Mouse (Mus musculus) ovary, postnatal 10 days (tissue): ENCODE data around the gene Pde9a.

Source experiments
- DNase-seq: peaks from one replicate; pipeline ENCODE4 v3.0.0; 2022; ENCODE audit warnings: low spot score

Pde9a gene

GRCm38 (mm10) chr17:31389432-31390050, 3.5 kb downstream of the Pde9a start:
- no peak for DNase-seq

- no peak for DNase-seq
These were observed 5.5 kb downstream of the Pde9a start for GRCm38 (mm10) chr17:31391462-31391861.

- DNase-seq = no peak
These were observed 6.0 kb downstream of the Pde9a start for GRCm38 (mm10) chr17:31392041-31392440.

GRCm38 (mm10) chr17:31393811-31394210, 7.8 kb downstream of the Pde9a start:
- DNase-seq = no peak

GRCm38 (mm10) chr17:31400294-31400693, 14.3 kb downstream of the Pde9a start:
- no peak for DNase-seq

- DNase-seq = no peak
These were observed 15.2 kb downstream of the Pde9a start for GRCm38 (mm10) chr17:31401160-31401559.

GRCm38 (mm10) chr17:31402713-31403112, 16.7 kb downstream of the Pde9a start:
- no peak for DNase-seq

- DNase-seq = no peak
These were observed 19.8 kb downstream of the Pde9a start for GRCm38 (mm10) chr17:31405694-31406227.

- no peak for DNase-seq
These were observed 23.8 kb downstream of the Pde9a start for GRCm38 (mm10) chr17:31409741-31410350.

GRCm38 (mm10) chr17:31415258-31415657, 29.2 kb downstream of the Pde9a start:
- no peak for DNase-seq

- DNase-seq = no peak
These were observed 33.0 kb downstream of the Pde9a start for GRCm38 (mm10) chr17:31418804-31419597.

GRCm38 (mm10) chr17:31419598-31419950, 33.6 kb downstream of the Pde9a start:
- DNase-seq = no peak

- no peak for DNase-seq
These were observed 34.0 kb downstream of the Pde9a start for GRCm38 (mm10) chr17:31419995-31420394.

- DNase-seq = no peak
These were observed 34.6 kb downstream of the Pde9a start for GRCm38 (mm10) chr17:31420658-31421057.

GRCm38 (mm10) chr17:31422381-31422780, 36.4 kb downstream of the Pde9a start:
- no peak for DNase-seq

GRCm38 (mm10) chr17:31423020-31423419, 37.0 kb downstream of the Pde9a start:
- no peak for DNase-seq

GRCm38 (mm10) chr17:31424358-31424757, 38.3 kb downstream of the Pde9a start:
- DNase-seq = no peak

- DNase-seq = no peak
These were observed 38.8 kb downstream of the Pde9a start for GRCm38 (mm10) chr17:31424798-31425197.

GRCm38 (mm10) chr17:31425827-31426698, 40.1 kb downstream of the Pde9a start:
- no peak for DNase-seq

- DNase-seq = no peak
These were observed 43.4 kb downstream of the Pde9a start for GRCm38 (mm10) chr17:31429402-31429801.

- no peak for DNase-seq
These were observed 46.9 kb downstream of the Pde9a start for GRCm38 (mm10) chr17:31432878-31433281.

GRCm38 (mm10) chr17:31433401-31433928, 47.5 kb downstream of the Pde9a start:
- DNase-seq = no peak
